Mouse (Mus musculus): ENCODE results near the gene Prdm16.

- TF ChIP-seq CTCF (conservative IDR thresholded peaks at IDR 0.05 in 1 of 2, IDR thresholded peaks at IDR 0.05 in 1 of 2; ENCODE audit: low read depth in 2 of 2, low read length in 2 of 2) (no peak), ETS1 (conservative IDR thresholded peaks at IDR 0.05; ENCODE audit: low read depth, low read length) (no peak)
These were observed 78.6 kb downstream of the Prdm16 start for GRCm38 (mm10) chr4:154558041-154558440.
